Mouse (Mus musculus): ENCODE measurements around the gene Gm10135.
"Not testable (repeated sequence)": the region's sequence is repeated elsewhere in the genome, so short reads cannot be mapped to it uniquely, and the experiment has no call there.

DNA sequence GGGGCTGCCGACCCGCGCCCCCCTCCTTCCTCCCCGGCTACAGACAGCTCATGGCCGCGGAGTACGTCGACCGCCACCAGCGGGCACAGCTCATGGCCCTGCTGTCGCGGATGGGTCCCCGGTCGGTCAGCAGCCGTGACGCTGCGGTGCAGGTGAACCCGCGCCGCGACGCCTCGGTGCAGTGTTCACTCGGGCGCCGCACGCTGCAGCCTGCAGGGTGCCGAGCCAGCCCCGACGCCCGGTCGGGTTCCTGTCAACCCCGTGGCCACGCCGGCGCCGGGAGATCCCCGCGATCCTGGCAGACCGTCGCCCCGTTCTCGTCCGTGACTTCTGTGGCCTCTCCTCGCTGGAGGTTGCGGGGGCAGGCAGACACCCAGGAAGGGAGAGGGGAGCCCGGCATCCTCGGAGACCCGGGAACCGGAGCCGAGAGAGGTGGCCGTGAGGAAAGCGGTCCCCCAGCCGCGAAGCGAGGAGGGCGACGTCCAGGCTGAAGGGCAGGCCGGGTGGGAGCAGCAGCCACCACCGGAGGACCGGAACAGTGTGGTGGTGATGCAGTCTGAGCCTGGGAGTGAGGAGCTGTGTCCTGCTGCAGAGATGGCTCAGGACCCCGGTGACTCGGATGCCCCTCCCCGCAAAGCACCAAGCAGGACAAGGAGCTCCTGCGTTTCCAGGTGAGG lies 39.2 kb upstream of the Gm10135 start:
- not testable (repeated sequence) for TF ChIP-seq CTCF (conservative IDR thresholded peaks at IDR 0.05 in 1 of 2, IDR thresholded peaks at IDR 0.05 in 1 of 2; ENCODE audit: low read depth in 2 of 2, low read length in 2 of 2); EP300 (IDR thresholded peaks at IDR 0.05; ENCODE audit: low read length); NRF1 (IDR thresholded peaks at IDR 0.05; ENCODE audit: low read depth, low read length); ZNF384 (IDR thresholded peaks at IDR 0.05; ENCODE audit: low read depth, low read length); SMC3 (IDR thresholded peaks at IDR 0.05; ENCODE audit: low read depth, low read length); POLR2A (IDR thresholded peaks at IDR 0.05; ENCODE audit: low read depth, low read length); E2F4 (IDR thresholded peaks at IDR 0.05; ENCODE audit: insufficient replicate concordance, low read depth, low read length); ELF1 (IDR thresholded peaks at IDR 0.05; ENCODE audit: low read depth, low read length); MYC (IDR thresholded peaks at IDR 0.05; ENCODE audit: low read depth, low read length); HCFC1 (IDR thresholded peaks at IDR 0.05; ENCODE audit: low read depth, low read length); ETS1 (conservative IDR thresholded peaks at IDR 0.05; ENCODE audit: low read depth, low read length); MAX (IDR thresholded peaks at IDR 0.05; ENCODE audit: low read length)
